Mouse (Mus musculus): ENCODE measurements around the gene Ankrd9. TPM values are rescaled to one million over a fixed set of nuclear protein-coding genes. Genes with fewer than 3 reads are reported as not detected.

The Ankrd9 gene
- polyA plus RNA-seq, 1 experiment from 2014 or later, result 14.1 TPM

Other genes starting within 250 kb of the Ankrd9 start
- gene Wdr20, start 241.1 kb downstream of the Ankrd9 start, polyA plus RNA-seq (2015; fragmentation: Nextera tagmentation; extraction: Ambion mirVana), result 25.9 and 26.7 TPM in 2 replicates
- 5.7 and 6.1 TPM in 2 replicates for gene Mok, start 138.1 kb downstream of the Ankrd9 start, polyA plus RNA-seq (2015; fragmentation: Nextera tagmentation; extraction: Ambion mirVana)
- gene Zfp839, start 128.8 kb downstream of the Ankrd9 start, polyA plus RNA-seq (2015; fragmentation: Nextera tagmentation; extraction: Ambion mirVana), result 7.0 and 7.8 TPM in 2 replicates
- gene Cinp, start 89.9 kb downstream of the Ankrd9 start, polyA plus RNA-seq (2015; fragmentation: Nextera tagmentation; extraction: Ambion mirVana), result 69.0 and 73.4 TPM in 2 replicates
- gene Tecpr2, start 89.8 kb downstream of the Ankrd9 start, polyA plus RNA-seq (2015; fragmentation: Nextera tagmentation; extraction: Ambion mirVana), result 4.4 and 4.9 TPM in 2 replicates
- 11.1 and 11.6 TPM in 2 replicates for gene Rcor1, start 60.3 kb upstream of the Ankrd9 start, polyA plus RNA-seq (2015; fragmentation: Nextera tagmentation; extraction: Ambion mirVana)
- gene Traf3, start 187.3 kb upstream of the Ankrd9 start, polyA plus RNA-seq (2015; fragmentation: Nextera tagmentation; extraction: Ambion mirVana), result 10.5 and 11.2 TPM in 2 replicates
- gene 4930595D18Rik, start 205.5 kb upstream of the Ankrd9 start, polyA plus RNA-seq (2015; fragmentation: Nextera tagmentation; extraction: Ambion mirVana), result not detected in 2 replicates